Mouse (Mus musculus) kidney, adult 18-20 months (tissue): ENCODE measurements around the gene Gm3238.
"Not testable (repeated sequence)": the region's sequence is repeated elsewhere in the genome, so short reads cannot be mapped to it uniquely, and the experiment has no call there.

Experiments
- DNase-seq: peaks from one replicate; pipeline ENCODE4 v3.0.0; 2021

Gm3238 gene

DNA sequence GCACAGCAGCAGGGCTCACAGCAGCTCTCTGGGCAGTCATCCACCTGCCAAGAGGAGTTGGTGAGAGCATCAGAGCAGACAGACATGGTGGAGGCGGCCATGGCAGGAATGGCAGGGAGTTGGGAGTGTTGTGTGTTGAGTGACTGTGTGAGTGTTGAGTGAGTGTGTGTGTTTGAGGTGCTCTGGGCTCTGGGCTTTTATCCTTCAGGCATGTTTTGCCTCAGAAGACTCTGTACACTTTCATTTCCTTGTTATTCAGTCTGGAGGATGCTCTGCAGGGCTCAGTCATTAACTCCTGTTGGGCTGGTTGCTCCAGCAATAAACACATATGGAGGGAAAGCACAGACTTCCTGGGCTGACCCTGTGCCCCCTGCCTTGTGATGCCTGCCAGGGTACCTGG, at the start of gene Gm3238:
Gene Gm3238 (minus strand): TSS at position 101 of the 400 bp plus-strand sequence.
- DNase-seq = not testable (repeated sequence)

DNA sequence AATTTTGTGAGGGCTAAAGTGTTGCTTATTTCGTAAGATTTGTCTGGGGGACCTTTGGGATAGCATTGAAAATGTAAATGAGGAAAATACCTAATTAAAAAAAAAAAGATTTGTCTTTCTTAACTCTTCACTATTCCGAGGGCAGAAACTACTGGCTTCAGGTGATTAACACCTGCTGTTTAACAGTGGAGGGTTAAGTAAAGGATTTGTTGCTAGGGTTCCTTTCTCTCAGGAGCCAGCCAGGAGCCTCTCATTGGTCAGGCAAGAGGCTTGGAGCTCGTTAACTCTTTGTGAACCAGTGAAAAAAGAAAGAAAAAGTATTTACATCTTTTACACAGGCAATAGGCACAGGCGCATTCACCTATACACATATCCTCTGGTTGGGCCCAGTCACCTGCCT, 48.1 kb upstream of the Gm3238 start:
- no peak for DNase-seq

DNA sequence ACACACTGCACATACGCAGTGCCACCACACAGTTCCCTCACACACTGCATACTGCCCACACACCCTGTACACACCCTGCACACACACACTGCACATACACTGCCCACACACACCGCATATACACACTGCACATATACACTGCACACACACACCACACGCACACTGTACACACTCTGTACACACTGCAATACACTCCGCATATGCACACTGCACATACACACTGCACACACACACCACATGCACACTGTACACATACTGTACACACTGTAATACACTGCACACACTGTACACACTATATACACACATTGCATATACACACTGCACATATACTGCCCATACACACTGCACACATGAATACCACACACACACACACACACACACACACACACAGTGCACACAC, 47.4 kb upstream of the Gm3238 start:
- DNase-seq = no peak

DNA sequence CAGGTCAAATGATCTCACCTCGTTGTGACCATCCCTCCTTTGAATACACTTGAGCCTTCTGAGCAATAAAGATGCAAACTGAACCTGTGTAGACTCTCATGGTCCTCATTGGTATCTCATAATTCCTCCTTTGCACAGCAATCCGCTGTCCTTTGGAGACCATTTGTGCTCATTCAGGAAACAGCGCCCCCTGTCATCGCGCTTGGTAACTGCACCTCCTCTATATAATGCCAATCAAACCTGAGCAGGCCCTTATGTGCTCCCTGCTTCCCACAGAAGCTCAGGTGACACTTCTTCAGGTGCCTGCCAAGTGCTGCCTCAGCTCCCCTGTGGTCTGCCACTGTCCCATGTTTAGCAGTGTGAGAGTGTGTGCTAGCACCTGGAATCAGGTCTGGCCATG, 44.4 kb upstream of the Gm3238 start:
- peak; percentile 18 for DNase-seq

DNA sequence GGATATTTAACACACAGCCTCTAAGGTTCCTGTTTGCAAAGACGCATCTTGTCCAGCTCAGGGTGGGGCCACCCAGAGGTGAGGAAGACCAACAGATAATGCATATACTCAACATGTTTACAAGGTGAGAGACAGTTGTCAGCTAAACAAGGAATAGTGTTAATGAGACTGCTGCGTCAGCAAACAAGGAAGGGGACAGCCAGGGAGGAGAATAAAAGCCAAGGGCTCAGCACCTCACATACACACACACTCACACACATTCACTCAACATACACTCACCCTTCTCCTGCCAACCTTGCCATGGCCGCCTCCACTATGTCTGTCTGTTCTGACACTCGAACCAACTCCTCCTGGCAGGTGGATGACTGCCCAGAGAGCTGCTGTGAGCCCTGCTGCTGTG, 43.3 kb upstream of the Gm3238 start, which contains the start of gene Gm2696:
Gene Gm2696 (plus strand): TSS at position 301 of the 400 bp plus-strand sequence.
- DNase-seq = no peak

DNA sequence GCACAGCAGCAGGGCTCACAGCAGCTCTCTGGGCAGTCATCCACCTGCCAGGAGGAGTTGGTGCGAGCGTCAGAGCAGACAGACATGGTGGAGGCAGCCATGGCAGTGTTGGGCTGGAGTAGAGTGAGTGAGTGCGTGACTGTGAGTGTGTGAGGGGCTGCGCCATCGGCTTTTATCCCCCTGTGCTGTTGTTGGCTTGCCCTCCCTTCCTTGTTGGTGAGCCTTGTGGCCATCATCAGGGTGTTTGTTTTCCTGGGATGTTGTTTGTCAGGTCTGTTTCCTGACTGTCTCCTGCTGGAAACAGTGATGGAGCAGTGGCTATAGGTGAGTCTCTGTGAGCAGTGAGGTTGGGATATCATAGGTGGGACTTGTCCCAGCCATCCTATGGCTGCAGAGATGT, 40.6 kb upstream of the Gm3238 start, which contains the start of gene Gm9507:
Gene Gm9507 (minus strand): TSS at position 101 of the 400 bp plus-strand sequence.
- DNase-seq = no peak

DNA sequence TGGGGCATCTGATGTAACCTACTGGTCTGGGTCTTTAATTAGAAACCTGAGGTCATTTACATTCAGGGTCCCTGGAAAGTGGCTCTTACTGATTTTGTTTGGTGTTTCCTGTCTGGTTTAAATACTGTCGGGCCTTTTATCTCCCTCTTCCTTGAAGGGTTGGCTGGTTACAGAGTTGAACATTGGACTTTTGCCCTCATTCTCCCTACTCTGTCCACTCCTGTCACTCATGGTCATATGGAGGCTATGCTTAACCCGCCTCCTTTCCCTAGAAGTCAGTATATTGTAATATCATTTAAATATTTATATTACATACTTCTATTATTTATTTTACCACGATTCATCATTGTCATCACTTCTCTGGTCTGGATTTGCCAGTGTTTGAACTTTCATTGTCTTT, 33.0 kb upstream of the Gm3238 start:
- no peak for DNase-seq

DNA sequence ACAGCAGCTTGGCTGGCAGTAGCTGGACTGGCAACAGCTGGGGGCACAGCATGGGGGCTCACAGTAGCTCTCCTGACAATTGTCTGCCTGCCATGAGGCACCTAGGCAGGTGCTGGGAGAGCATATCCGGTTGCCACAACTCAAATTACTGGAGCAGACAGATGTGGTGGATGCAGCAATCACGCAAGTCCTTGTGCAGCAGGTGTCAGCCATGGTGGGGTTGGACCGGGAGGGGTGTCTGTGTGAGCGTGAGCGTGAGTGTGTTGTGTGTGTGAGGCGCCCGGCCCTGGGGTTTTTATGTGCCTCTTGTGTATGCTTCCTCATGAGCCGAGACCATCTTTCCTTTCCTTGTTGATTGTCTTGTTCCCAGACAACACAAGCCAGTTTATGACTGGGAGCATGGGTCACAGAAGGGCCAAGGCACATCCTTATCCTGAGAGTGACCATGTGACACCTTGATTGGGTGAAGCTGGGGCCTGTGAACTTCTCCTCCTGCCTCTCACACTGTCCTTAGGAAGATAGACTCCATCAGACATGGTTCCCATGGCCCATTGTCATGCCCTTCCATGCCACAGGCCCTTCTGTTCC, 27.9 kb upstream of the Gm3238 start, which contains the start of gene Gm19668:
Gene Gm19668 (minus strand): TSS at position 213 of the 588 bp plus-strand sequence.
- DNase-seq = no peak

DNA sequence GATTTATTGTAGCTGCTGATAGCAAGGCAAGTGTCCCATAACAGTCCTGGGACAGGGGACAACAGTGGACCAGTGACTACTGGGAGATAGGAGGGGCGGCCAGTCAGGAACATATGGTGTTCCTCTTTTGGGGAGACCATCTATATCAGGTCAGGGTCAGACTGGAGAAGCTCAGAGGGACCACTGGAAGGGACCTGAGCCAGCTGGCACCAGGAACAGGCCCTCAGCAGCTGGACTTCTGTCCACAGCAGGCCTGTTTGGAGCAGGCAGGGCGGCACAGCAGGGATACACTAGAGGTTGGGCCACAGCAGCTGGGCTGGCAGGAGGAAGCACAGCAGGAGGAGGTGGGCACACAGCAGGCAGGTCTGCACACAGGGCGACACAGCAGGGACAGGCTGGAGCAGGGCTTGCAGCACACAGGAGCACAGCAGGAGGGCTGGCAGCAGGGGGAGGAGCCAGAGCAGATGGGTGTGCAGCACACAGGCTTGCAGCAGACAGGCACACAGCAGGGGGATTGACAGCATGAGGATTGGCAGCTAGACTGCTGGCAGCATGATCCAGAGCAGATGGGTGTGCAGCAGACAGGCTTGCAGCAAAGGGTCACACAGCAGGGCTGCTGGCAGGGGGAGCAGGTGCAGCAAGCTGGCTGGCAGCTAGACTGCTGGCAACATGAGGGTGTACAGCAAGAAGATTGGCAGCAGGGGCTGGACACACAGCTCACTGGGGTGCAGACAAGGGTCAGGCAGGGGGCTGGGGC, 27.2 kb upstream of the Gm3238 start:
- DNase-seq = not testable (repeated sequence)

DNA sequence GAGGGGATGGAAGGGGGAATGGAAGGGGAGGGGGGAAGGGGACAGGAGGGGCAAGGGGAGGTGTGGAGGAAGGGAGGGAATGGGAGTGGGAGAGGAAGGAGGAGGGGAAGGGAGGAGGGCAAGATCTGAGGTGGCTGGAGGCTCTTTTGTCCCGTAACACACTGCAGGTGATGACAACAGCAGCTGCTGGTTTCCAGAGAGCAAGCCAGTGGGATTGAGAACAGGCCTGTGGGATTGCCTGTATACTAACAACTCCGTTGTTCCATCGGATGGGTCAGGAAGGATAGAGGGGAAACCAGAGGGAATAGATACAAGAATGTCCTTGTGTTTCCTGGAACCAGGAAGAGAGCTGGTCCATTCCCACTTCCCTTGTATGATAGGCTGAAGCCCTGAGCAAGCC, 26.6 kb upstream of the Gm3238 start:
- no peak for DNase-seq

DNA sequence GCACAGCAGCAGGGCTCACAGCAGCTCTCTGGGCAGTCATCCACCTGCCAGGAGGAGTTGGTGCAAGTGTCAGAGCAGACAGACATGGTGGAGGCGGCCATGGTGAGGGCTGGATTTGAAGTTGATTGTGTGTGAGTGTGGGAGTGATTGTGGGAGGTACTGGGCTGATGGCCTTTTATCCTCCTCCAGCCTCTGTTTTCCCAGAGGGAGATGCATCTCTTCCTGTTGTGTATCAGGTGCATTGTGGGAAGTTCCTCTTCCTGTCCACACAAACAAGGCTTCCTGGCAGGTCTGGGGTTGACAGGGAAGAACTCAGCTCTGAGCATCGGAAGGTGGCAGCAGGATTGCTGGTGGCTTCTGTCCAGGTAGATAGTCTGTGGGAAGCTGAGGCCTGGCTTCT, 23.9 kb upstream of the Gm3238 start, which contains the start of gene Gm9639:
Gene Gm9639 (minus strand): TSS at position 101 of the 400 bp plus-strand sequence.
- DNase-seq = no peak

DNA sequence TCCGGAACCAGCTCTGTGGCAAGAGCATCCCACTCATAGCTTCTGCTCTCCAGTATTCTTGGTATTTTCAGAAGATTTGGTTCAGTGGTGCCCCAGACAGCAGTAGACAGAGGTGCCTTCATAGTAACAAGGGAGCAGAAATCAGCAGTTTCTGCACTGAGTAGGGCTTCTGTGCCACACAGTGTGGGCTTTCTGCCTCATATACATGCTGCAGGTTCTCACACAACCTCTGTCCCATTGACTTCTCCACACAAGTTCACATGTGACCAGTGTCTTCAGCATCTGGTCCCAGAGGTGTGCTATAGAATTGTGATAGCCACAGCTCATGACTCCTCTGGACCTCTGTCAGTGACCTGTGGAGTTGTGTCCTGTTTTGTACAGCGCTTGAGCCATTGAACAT, 17.5 kb upstream of the Gm3238 start:
- no peak for DNase-seq

DNA sequence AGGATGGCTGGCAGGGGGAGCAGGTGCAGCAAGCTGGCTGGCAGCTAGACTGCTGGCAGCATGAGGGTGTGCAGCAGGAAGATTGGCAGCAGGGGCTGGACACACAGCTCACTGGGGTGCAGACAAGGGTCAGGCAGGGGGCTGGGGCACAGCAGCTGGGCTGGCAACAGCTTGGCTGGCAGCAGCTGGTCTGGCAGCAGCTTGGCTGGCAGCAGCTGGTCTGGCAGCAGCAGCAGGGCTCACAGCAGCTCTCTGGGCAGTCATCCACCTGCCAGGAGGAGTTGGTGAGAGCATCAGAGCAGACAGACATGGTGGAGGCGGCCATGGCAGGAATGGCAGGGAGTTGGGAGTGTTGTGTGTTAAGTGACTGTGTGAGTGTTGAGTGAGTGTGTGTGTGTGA, 16.8 kb upstream of the Gm3238 start, which contains the start of gene Gm7137:
Gene Gm7137 (minus strand): TSS at position 325 of the 400 bp plus-strand sequence.
- DNase-seq = not testable (repeated sequence)

DNA sequence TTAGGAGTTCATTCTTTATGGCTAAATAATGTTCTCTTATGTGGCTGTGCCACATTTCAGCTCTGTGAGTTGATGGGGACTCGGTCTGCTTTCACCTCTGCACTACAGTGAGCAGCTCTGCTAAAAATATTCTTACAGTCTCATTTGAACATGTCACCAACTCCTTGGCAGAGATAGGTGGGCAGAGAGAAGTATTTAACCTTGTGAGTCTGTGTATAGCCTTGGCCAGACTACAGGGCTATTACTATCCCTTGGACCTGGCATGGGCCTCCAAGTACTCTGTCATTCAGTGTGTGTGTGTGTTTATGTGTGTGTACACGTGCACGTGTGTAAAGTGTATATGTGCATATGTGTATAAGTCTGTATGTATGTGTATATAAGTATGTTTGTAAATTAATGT, 12.3 kb upstream of the Gm3238 start:
- DNase-seq = not testable (repeated sequence)

DNA sequence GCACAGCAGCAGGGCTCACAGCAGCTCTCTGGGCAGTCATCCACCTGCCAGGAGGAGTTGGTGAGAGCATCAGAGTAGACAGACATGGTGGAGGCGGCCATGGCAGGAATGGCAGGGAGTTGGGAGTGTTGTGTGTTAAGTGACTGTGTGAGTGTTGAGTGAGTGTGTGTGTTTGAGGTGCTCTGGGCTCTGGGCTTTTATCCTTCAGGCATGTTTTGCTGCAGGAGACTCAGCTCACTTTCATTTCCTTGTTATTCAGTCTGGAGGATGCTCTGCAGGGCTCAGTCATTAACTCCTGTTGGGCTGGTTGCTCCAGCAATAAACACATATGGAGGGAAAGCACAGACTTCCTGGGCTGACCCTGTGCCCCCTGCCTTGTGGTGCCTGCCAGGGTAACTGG, 11.3 kb upstream of the Gm3238 start, which contains the start of gene Gm3250:
Gene Gm3250 (minus strand): TSS at position 101 of the 400 bp plus-strand sequence.
- not testable (repeated sequence) for DNase-seq

DNA sequence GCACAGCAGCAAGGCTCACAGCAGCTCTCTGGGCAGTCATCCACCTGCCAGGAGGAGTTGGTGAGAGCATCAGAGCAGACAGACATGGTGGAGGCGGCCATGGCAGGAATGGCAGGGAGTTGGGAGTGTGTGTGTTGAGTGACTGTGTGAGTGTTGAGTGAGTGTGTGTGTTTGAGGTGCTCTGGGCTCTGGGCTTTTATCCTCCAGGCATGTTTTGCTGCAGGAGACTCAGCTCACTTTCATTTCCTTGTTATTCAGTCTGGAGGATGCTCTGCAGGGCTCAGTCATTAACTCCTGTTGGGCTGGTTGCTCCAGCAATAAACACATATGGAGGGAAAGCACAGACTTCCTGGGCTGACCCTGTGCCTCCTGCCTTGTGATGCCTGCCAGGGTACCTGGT, 5.7 kb upstream of the Gm3238 start, which contains the start of gene Gm7138:
Gene Gm7138 (minus strand): TSS at position 101 of the 400 bp plus-strand sequence.
- not testable (repeated sequence) for DNase-seq

DNA sequence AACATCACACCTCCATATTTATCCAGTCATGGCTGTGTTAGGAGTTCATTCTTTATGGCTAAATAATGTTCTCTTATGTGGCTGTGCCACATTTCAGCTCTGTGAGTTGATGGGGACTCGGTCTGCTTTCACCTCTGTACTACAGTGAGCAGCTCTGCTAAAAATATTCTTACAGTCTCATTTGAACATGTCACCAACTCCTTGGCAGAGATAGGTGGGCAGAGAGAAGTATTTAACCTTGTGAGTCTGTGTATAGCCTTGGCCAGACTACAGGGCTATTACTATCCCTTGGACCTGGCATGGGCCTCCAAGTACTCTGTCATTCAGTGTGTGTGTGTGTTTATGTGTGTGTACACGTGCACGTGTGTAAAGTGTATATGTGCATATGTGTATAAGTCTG, 1.0 kb upstream of the Gm3238 start:
- not testable (repeated sequence) for DNase-seq

DNA sequence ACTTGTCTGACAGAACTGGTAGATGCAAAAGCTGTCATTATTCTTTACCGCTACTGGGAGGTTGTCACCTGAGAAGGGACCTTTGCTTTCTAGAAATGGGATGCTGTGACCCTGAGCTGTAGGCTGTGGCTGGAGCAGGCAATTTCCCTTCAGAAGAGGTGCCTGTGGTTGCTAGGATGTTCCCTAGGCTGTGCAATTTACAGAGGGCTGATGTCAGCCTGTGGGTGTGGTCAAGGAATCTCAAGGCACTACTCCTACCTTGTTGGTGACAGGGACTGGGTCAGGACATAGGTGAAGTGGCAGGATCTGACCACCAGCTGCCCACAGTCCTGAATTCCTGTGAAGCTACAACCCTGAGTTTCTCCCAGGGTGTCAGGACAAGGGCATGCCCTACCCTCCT, 1.4 kb downstream of the Gm3238 start:
- DNase-seq = no peak

DNA sequence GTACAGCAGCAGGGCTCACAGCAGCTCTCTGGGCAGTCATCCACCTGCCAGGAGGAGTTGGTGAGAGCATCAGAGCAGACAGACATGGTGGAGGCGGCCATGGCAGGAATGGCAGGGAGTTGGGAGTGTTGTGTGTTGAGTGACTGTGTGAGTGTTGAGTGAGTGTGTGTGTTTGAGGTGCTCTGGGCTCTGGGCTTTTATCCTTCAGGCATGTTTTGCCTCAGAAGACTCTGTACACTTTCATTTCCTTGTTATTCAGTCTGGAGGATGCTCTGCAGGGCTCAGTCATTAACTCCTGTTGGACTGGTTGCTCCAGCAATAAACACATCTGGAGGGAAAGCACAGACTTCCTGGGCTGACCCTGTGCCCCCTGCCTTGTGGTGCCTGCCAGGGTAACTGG, 11.5 kb downstream of the Gm3238 start, which contains the start of gene Gm3233:
Gene Gm3233 (minus strand): TSS at position 101 of the 400 bp plus-strand sequence.
- DNase-seq = not testable (repeated sequence)

DNA sequence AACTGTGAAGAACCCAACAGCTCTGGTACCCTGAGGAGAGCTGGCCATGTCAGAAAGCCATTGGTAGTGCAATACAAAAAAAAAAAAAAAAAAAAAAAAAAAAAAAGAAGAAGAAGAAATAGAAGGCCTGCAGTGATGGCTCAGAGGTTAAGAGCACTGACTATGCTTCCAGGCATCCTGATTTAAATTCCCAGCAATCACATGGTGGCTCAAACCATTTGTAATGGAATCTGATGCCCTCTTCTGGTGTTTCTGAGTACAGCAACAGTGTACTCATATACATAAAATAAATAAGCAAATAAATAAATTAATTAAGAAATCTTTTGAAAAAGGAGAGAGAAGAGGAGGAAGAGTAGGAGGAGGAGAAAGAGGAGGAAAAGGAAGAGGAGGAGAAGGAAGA, 17.7 kb downstream of the Gm3238 start:
- no peak for DNase-seq

DNA sequence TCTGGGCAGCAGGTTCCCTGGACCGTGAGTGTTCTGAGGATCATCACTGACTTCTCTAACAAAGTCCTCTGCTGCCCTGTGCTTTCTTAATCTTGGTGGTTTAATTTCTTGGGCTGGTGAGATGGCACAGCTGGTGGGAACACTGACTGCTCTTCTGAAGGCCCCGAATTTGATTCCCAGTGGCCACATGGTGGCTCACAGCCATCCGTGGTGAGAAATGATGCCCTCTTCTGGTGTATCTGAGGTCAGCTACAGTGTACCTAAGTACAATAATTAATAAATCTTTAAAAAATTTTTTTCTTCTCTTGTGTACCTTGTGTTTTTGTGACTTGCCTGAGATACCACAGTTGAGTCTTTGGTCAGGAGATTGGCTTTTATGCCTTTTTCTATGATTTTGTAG, 18.8 kb downstream of the Gm3238 start:
- not testable (repeated sequence) for DNase-seq

DNA sequence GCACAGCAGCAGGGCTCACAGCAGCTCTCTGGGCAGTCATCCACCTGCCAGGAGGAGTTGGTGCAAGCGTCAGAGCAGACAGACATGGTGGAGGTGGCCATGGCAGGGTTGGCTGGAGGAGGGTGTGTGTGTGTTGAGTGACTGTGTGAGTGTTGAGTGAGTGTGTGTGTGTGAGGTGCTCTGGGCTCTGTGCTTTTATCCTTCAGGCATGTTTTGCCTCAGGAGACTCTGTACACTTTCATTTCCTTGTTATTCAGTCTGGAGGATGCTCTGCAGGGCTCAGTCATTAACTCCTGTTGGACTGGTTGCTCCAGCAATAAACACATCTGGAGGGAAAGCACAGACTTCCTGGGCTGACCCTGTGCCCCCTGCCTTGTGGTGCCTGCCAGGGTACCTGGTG, 19.9 kb downstream of the Gm3238 start, which contains the start of gene Gm9736:
Gene Gm9736 (minus strand): TSS at position 101 of the 400 bp plus-strand sequence.
- DNase-seq = not testable (repeated sequence)

DNA sequence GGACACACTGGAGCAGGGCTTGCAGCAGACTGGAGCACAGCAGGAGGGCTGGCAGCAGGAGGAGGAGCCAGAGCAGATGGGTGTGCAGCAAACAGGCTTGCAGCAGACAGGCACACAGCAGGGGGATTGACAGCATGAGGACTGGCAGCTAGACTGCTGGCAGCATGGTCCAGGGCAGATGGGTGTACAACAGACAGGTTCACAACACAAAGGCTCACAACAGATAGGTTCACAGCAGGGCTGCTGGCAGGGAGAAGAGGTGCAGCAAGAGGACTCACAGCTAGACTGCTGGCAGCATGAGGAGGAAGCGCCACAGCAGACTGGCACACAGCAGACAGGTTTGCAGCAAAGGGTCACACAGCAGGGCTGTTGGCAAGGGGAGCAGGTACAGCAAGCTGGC, 20.4 kb downstream of the Gm3238 start:
- not testable (repeated sequence) for DNase-seq
